Mouse (Mus musculus) midbrain, embryonic 10.5 days (tissue): Measurements from ENCODE around the gene Isyna1. TPM values are rescaled to one million over a fixed set of nuclear protein-coding genes. Genes with fewer than 3 reads are reported as not detected.

Experiments used
- DNase-seq: peaks from one replicate; pipeline ENCODE4 v3.0.0-alpha.2; 2017; ENCODE audit warnings: low spot score
- H3K27ac ChIP-seq: fragments of 300-500 bp; sonication (generic); replicated peaks from 2 replicates; pipeline ENCODE4 v1.5.1; 2016; ENCODE audit warnings: mild to moderate bottlenecking
- H3K27me3 ChIP-seq: fragments of 300-500 bp; sonication (generic); 2 replicates; pipeline ENCODE4 v1.6.1; 2016; ENCODE audit warnings: low read depth, mild to moderate bottlenecking; ENCODE audit not compliant: poor library complexity, severe bottlenecking
- H3K36me3 ChIP-seq: fragments of 300-500 bp; sonication (generic); 2 replicates; pipeline ENCODE4 v1.6.1; 2016; ENCODE audit warnings: mild to moderate bottlenecking, moderate library complexity
- H3K4me1 ChIP-seq: fragments of 300-500 bp; sonication (generic); 2 replicates; pipeline ENCODE4 v1.6.1; 2016
- H3K4me3 ChIP-seq: fragments of 300-500 bp; sonication (generic); 2 replicates; pipeline ENCODE4 v1.5.1; 2016; ENCODE audit warnings: mild to moderate bottlenecking, moderate library complexity
- H3K9me3 ChIP-seq: fragments of 300-500 bp; sonication (generic); replicated peaks from 2 replicates; pipeline ENCODE4 v1.6.1; 2016; ENCODE audit warnings: mild to moderate bottlenecking
- WGBS: fragments of 180-500 bp; shearing (Covaris S2); methylation state at CpG from one replicate; pipeline ENCODE4 v1.1.7; 2016; 5-methylcytosine and 5-hydroxymethylcytosine counted together
- polyA plus RNA-seq: library from polyadenylated mRNA; unstranded; fragments of >200 nt; fragmentation: Nextera tagmentation; extraction: Ambion mirVana; gene quantifications from 2 replicates; pipeline ENCODE4 v1.2.1, GENCODE M21; 2016

Gene Isyna1
- polyA plus RNA-seq, result 126 and 137 TPM in 2 replicates

DNA sequence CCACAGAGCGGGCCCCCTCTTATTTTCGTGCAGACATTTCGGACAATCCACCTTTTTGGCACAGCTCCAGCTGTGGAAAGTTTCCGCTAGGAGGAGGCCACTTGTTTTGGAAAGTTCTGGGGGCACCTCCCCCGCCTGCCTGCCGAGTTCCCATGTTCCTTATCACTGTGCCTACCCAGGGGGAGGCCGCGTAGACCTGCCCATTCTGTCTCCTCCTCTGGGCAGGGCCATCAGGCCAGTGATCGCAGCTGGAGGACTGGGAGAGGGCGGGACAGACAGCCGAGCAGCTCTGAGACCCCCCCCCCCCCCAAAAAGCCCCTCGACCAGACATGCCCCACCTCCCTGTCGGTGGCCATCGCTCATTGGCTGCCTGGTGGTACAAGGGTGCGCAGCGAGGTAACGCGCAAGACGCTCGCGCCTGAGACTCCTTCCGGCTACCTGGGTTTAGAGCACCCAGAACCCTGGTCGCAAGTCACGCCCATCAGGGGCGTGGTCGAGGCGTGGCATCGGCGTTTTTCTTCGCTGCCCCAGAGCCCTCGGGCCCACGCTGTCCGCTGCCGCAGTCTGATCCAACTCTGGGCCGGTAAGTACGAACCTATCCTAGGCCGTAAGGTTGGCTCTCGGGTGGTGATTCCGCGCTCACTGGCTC, at the start of gene Isyna1:
Gene Isyna1 (plus strand): TSS at position 413 of the 649 bp plus-strand sequence.
- peaks cover 61% of the 10 kb centered on the region for H3K4me1 ChIP-seq
- no peaks in the 10 kb centered on the region for H3K9me3 ChIP-seq
- H3K4me3 ChIP-seq, result peak within 1 kb of the TSS; percentile 69
- H3K36me3 ChIP-seq, result peaks cover 56% of the 10 kb centered on the region
- DNase-seq, result peak; percentile 93
- WGBS, result under 1% methylated on average over 40 of the region's 40 CpGs
- H3K27ac ChIP-seq, result peak within 1 kb of the TSS; percentile 84
- peaks cover 38% of the 10 kb centered on the region for H3K27me3 ChIP-seq

DNA sequence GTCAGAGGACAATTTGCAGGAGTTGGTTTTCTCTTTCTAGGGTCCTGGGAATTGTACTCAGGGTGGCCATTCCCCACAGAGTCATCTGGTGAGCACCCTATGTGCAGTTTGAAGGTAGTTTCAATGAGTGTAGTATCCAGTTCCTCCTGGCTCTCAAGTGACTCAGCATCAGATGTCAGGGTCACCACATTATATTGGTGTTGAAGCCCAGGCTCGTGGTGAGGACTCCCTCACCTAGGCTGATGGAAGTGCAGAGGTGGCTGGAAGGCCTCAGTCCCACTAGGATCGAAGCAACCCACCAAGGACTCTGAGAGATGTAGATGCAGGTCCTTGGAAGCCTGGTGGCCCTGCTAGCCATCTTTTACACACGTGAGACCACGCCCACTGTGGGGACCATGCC, 47.8 kb upstream of the Isyna1 start:
- no peaks in the 10 kb centered on the region for H3K9me3 ChIP-seq
- peaks cover 19% of the 10 kb centered on the region for H3K4me1 ChIP-seq
- no peaks in the 10 kb centered on the region for H3K27me3 ChIP-seq
- DNase-seq, result no peak
- no peak overlapping the region for H3K4me3 ChIP-seq
- WGBS, result 93% methylated on average over 4 of the region's 4 CpGs
- H3K36me3 ChIP-seq, result no peaks in the 10 kb centered on the region
- no peak overlapping the region for H3K27ac ChIP-seq

DNA sequence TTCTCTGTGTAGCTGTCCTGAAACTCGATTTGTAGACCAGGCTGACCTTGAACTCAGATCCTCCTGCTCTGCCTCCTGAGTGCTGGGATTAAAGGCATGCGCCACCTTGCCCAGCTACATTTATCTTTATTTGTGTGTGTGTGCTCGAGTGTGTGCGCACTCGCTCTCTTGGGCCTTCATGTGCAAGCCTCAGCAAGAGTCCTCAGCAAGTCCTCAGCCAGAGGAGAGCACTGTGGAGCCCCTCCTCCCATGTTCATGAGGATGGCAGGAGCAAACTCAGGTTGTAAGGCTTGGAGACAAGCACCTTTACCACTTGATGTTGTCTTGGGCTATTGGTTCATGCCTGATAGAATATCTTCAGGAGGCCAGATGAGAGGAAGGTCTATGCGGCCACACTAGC, 46.4 kb upstream of the Isyna1 start:
- H3K27me3 ChIP-seq, result no peaks in the 10 kb centered on the region
- no peak overlapping the region for H3K4me3 ChIP-seq
- WGBS, result 91% methylated on average over 6 of the region's 6 CpGs
- no peaks in the 10 kb centered on the region for H3K9me3 ChIP-seq
- H3K36me3 ChIP-seq, result no peaks in the 10 kb centered on the region
- H3K4me1 ChIP-seq, result peaks cover 21% of the 10 kb centered on the region
- DNase-seq, result no peak
- no peak overlapping the region for H3K27ac ChIP-seq

DNA sequence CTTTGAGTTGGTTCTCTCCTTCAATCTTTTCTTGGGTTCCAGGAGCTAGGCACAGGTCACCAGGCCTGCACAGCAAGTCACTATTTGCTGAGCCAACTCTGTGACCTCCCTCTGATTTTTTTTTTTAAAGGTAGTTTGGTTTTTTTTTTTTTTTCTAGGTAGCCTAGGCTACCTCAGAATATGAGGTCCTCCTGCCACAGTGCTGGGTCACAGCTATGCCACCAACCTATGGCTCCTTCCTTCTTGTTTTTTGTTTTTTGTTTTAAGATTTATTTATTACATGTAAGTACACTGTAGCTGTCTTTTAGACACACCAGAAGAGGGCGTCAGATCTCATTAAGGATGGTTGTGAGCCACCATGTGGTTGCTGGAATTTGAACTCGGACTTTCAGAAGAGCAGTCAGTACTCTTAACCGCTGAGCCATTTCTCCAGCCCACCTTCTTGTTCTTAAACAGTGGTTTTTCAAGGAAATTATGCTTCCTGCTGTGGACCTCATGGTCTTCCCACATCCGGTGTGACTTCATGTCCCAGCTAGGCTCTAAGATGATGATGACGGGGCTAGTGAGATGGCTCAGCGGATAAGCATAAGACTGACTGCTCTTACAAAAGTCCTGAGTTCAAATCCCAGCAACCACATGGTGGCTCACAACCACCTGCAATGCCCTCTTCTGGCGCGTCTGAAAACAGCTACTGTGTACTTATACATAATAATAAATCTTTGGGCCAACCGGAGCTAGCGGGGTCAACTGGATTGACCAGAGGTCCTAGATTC, 44.6 kb upstream of the Isyna1 start:
- Histone ChIP-seq H3K27me3 (no peaks in the 10 kb centered on the region), H3K27ac (no peak overlapping the region), H3K36me3 (no peaks in the 10 kb centered on the region), H3K4me3 (no peak overlapping the region), H3K9me3 (no peaks in the 10 kb centered on the region), H3K4me1 (peaks cover 11% of the 10 kb centered on the region)
- 94% methylated on average over 10 of the region's 10 CpGs for WGBS
- no peak for DNase-seq

DNA sequence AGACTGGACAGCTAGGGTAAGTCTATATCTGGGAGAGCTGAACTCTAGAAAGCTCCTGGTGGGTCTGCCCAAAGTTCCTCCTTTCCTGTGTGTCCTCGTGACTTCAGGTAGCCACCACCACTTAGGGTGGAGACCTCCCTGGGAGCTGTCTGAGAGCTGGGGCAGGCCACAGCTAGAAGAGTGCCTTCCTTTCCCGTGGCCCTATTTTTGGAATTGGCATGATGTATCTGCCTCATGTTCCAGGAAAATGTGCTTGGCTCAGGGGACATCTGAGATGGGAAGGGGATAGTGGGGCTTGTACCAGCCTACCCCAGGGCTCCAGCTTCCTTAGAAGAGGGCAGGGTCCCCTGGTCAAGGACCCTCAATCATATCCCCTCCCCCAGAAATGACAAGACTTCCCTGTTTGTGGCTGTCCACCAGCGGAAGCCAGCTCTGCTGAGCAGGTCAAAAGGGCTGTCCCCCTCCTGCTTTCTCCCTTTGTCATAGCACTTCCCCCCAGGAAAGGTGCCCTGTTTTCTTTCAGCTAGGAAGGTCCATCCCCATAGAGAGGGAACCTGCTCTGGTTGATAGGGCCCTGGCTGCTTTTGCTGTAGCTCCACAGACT, 42.5 kb upstream of the Isyna1 start:
- WGBS, result 83% methylated on average over 3 of the region's 3 CpGs

DNA sequence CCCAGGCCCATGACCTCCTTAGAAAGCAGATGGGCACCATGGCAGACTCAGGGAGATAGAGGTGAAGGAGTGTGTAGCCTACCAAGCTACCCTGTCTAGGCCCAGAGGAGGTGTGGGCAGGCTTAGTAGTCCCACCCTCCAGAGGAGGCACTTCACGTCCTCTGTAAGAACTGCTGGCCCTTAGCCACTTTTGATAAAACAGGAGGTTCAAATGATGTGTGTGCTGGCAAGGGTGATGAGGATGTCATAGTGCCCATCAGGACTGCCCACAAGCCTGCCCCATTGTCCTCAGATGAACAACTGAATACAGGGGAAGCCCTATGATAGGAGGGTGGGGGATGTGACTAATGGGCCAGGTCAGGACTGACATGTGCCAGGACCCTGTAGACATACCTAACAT, 41.3 kb upstream of the Isyna1 start:
- Histone ChIP-seq H3K27me3 (no peaks in the 10 kb centered on the region), H3K9me3 (no peaks in the 10 kb centered on the region), H3K4me3 (no peak overlapping the region), H3K27ac (no peak overlapping the region), H3K4me1 (peaks cover 11% of the 10 kb centered on the region), H3K36me3 (no peaks in the 10 kb centered on the region)
- DNase-seq, result no peak
- WGBS, result 86% methylated on average over 1 of the region's 1 CpGs

More for the DNA sequence above, 42.5 kb upstream of the Isyna1 start:
- peaks cover 11% of the 10 kb centered on the region for H3K4me1 ChIP-seq
- H3K36me3 ChIP-seq, result no peaks in the 10 kb centered on the region
- no peaks in the 10 kb centered on the region for H3K9me3 ChIP-seq
- no peak overlapping the region for H3K27ac ChIP-seq
- no peaks in the 10 kb centered on the region for H3K27me3 ChIP-seq
- no peak overlapping the region for H3K4me3 ChIP-seq
- DNase-seq, result no peak

DNA sequence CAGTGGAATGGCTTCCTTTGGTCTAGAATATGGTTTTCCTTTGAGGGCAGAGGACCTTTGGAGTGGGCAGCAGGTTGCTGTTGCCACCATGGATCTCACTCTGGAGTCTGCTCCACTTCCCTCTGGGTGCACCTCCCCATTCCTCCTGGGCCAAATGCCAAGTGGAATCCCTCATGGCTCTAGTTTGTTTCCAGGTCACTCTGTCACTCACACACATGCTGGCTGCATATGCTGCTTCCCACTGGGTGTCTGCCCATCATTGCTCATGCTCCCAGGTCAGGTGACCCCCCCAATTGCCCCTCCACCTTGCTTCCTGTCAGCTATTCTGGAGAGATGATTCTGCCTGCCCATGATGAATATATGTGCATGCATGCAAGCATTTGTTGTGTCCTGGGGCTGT, 40.4 kb upstream of the Isyna1 start:
- no peak for DNase-seq
- Histone ChIP-seq H3K4me3 (no peak overlapping the region), H3K27me3 (no peaks in the 10 kb centered on the region), H3K4me1 (peaks cover 12% of the 10 kb centered on the region), H3K9me3 (no peaks in the 10 kb centered on the region), H3K27ac (no peak overlapping the region), H3K36me3 (0 out of 2 replicates have a peak, but pooled peaks cover 2% of the 10 kb centered on the region)

DNA sequence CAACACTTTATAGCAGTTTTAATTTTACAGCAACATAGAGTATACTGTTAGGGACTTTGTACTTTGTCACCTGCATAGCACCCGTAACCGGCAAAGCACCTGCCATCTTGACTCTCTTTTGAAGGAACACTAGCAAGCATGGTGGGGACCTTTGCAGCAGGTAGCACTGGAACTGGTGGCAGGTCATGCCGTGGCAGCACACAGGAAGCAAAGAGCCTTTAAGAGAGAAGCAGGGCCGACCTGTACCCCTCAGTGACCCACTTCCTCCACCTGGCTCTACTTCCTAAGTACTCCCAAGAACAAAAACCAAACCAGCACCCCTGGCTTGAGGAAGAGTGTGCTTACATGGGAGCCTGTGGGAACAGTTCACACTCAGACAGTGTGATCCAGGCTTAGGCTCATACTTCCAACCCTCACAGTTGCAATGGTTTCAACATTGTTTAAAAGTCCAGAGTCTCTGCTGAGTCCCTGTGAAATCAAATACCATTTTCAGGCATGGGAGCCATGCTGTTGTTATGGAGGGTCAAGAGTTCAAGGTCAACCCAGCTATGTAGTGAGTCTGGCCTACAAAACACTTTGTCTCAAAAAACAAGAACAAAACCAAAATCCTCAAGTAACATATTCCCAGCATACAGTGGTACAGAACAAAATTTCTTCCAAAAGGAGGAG, 39.0 kb upstream of the Isyna1 start:
- Histone ChIP-seq H3K27me3 (no peaks in the 10 kb centered on the region), H3K4me1 (peaks cover 15% of the 10 kb centered on the region), H3K4me3 (no peak overlapping the region), H3K9me3 (no peaks in the 10 kb centered on the region), H3K27ac (no peak overlapping the region), H3K36me3 (0 out of 2 replicates have a peak, but pooled peaks cover 2% of the 10 kb centered on the region)
- no peak for DNase-seq
- 92% methylated on average over 4 of the region's 4 CpGs for WGBS

DNA sequence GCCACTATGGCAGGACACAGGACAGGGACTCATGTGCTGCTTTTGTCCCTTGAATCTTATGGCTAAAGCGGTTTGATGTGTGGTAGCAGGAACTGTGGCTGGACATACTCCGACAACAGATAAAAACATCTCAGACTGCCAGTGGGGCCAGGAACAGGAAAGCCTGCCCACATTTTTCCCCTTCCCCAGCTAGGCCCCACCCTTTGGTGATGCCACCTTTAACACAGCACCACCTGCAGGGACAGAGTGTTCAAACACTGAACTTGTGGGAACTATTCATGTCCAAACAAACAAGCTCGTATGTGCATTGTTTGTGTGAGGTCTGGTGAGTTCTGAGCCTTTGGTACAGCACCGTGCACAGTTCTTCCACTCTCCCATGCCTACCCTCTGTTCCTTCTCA, 35.8 kb upstream of the Isyna1 start:
- 0 out of 2 replicates have a peak, but pooled peaks cover 2% of the 10 kb centered on the region for H3K36me3 ChIP-seq
- H3K27ac ChIP-seq, result no peak overlapping the region
- H3K27me3 ChIP-seq, result no peaks in the 10 kb centered on the region
- DNase-seq, result no peak
- H3K9me3 ChIP-seq, result no peaks in the 10 kb centered on the region
- H3K4me1 ChIP-seq, result peaks cover 34% of the 10 kb centered on the region
- no peak overlapping the region for H3K4me3 ChIP-seq
- WGBS, result 81% methylated on average over 4 of the region's 4 CpGs

DNA sequence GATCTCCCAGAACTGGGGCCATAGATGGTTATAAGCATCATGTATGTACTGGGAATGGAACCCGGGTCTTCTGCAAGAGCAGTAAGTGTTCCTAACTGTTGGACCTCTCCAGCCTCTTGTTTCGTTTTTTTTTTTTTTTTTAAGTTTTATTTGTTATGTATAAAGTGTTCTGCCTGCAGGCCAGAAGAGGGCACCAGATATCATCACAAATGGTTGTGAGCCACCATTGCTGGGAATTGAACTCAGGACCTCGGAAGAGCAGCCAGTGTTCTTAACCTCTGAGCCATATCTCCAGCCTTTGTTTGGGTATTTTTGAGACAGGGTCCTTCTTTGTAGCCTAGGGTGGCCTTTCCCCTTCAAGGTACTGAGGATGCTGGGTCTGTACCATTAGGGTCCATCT, 35.2 kb upstream of the Isyna1 start:
- DNase-seq, result no peak
- no peak overlapping the region for H3K27ac ChIP-seq
- H3K4me1 ChIP-seq, result peaks cover 31% of the 10 kb centered on the region
- WGBS, result 81% methylated on average over 3 of the region's 3 CpGs
- H3K9me3 ChIP-seq, result no peaks in the 10 kb centered on the region
- H3K36me3 ChIP-seq, result 0 out of 2 replicates have a peak, but pooled peaks cover 2% of the 10 kb centered on the region
- H3K4me3 ChIP-seq, result no peak overlapping the region
- H3K27me3 ChIP-seq, result no peaks in the 10 kb centered on the region

DNA sequence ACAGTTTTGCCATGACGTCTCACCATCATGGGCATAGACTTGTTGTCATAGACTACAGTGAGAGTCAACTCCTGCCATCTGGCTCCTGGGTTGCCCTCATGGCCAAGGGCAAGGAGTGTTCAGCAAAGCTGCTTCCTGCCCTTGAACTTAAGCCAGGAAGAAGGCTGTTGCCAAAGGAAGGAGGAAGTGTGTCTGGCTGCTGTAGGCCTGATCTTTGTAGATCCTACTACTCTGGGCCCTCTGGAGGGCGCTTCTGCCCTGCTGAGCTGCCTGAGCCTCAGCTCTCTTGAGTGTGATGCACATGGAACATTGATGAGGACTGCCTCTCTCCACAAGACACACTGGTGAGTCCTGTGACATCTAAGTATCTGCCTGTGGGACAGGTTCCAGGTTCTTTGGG, 34.1 kb upstream of the Isyna1 start:
- Histone ChIP-seq H3K9me3 (no peaks in the 10 kb centered on the region), H3K36me3 (0 out of 2 replicates have a peak, but pooled peaks cover 2% of the 10 kb centered on the region), H3K4me3 (no peak overlapping the region), H3K27me3 (no peaks in the 10 kb centered on the region), H3K4me1 (peaks cover 36% of the 10 kb centered on the region), H3K27ac (no peak overlapping the region)
- 78% methylated on average over 2 of the region's 2 CpGs for WGBS
- no peak for DNase-seq

DNA sequence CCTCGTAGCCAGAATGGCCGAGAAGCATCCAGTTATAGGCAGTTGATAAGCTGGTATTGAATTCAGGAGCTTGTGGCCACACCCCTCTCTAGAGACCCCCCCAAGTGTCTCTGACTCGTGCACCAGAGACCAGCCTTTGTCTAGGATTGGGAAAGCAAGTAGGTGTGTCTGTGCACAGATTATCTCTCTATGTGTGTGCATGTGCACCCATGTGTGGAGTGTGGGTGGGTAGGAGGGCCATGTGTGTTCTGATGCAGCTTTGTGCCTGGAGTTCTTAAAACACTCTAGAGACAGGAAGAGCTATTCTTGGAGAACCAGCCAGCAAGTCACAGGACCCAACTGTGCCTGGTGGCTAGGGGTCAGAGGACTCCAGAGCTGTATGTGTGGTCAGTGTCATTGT, 33.6 kb upstream of the Isyna1 start:
- Histone ChIP-seq H3K9me3 (no peaks in the 10 kb centered on the region), H3K4me3 (no peak overlapping the region), H3K4me1 (peaks cover 36% of the 10 kb centered on the region), H3K27me3 (no peaks in the 10 kb centered on the region), H3K36me3 (0 out of 2 replicates have a peak, but pooled peaks cover 3% of the 10 kb centered on the region), H3K27ac (no peak overlapping the region)
- DNase-seq, result no peak
- WGBS, result 76% methylated on average over 3 of the region's 3 CpGs
